Mouse (Mus musculus) effector memory CD4-positive, alpha-beta T cell, adult 7 months (primary cell): Measurements from ENCODE around the gene Gtf2h4. TPM values are rescaled to one million over a fixed set of nuclear protein-coding genes. Genes with fewer than 3 reads are reported as not detected.

Source experiments
- polyA plus RNA-seq: library from polyadenylated mRNA; unstranded; fragments of 100-300 nt; shearing (Covaris generic); gene quantifications from one replicate; pipeline ENCODE4 v1.2.1, GENCODE M21; 2017

Gene Gtf2h4
- 18.6 TPM for polyA plus RNA-seq

GRCm38 (mm10) chr17:35673416-35674035 is at the start of gene Gtf2h4:
Gtf2h4 (minus strand) TSS chr17:35673739.

GRCm38 (mm10) chr17:35704621-35705464 is 31.3 kb upstream of the Gtf2h4 start, which contains the start of gene Ddr1:
Ddr1 (minus strand) TSS chr17:35704621.

GRCm38 (mm10) chr17:35667334-35668065 is 6.0 kb downstream of the Gtf2h4 start, which contains the start of gene Vars2:
Vars2 (minus strand) TSS chr17:35667592.

GRCm38 (mm10) chr17:35643609-35644236 is 29.8 kb downstream of the Gtf2h4 start, which contains the start of gene Mucl3:
Mucl3 (minus strand) TSS chr17:35643695.

GRCm38 (mm10) chr17:35626537-35626936 is 47.0 kb downstream of the Gtf2h4 start, which contains the start of gene Gm9573:
Gm9573 (minus strand) TSS chr17:35626637.

Other genes starting within 250 kb of the Gtf2h4 start
- gene H2-Q6, start 248.9 kb downstream of the Gtf2h4 start, polyA plus RNA-seq: 1,228 TPM
- 3,053 TPM for gene H2-Q7, start 234.6 kb downstream of the Gtf2h4 start, polyA plus RNA-seq
- gene H2-Q10, start 203.7 kb downstream of the Gtf2h4 start, polyA plus RNA-seq: 189 TPM
- gene Pou5f1, start 167.7 kb downstream of the Gtf2h4 start, polyA plus RNA-seq: not detected
- gene Tcf19, start 156.9 kb downstream of the Gtf2h4 start, polyA plus RNA-seq: 15.7 TPM
- 15.3 TPM for gene Cchcr1, start 156.6 kb downstream of the Gtf2h4 start, polyA plus RNA-seq
- gene Psors1c2, start 140.5 kb downstream of the Gtf2h4 start, polyA plus RNA-seq: not detected
- 1.5 TPM for gene Cdsn, start 121.6 kb downstream of the Gtf2h4 start, polyA plus RNA-seq
- not detected for gene 2300002M23Rik, start 106.3 kb downstream of the Gtf2h4 start, polyA plus RNA-seq
- gene Sfta2, start 72.2 kb downstream of the Gtf2h4 start, polyA plus RNA-seq: not detected
- gene Gm9573, start 47.1 kb downstream of the Gtf2h4 start, polyA plus RNA-seq: not detected
- gene Mucl3, start 30.0 kb downstream of the Gtf2h4 start, polyA plus RNA-seq: 0.48 TPM
- gene Vars2, start 6.1 kb downstream of the Gtf2h4 start, polyA plus RNA-seq: 11.9 TPM
- 10.4 TPM for gene Ddr1, start 30.9 kb upstream of the Gtf2h4 start, polyA plus RNA-seq
- 50.6 TPM for gene Ier3, start 147.9 kb upstream of the Gtf2h4 start, polyA plus RNA-seq
- gene Flot1, start 149.5 kb upstream of the Gtf2h4 start, polyA plus RNA-seq: 65.4 TPM
- gene Tubb5, start 164.6 kb upstream of the Gtf2h4 start, polyA plus RNA-seq: 65.8 TPM
- gene Mdc1, start 167.8 kb upstream of the Gtf2h4 start, polyA plus RNA-seq: 9.3 TPM
- gene Nrm, start 187.6 kb upstream of the Gtf2h4 start, polyA plus RNA-seq: 33.0 TPM
- gene Ppp1r18, start 191.9 kb upstream of the Gtf2h4 start, polyA plus RNA-seq: 388 TPM
- gene Dhx16, start 206.1 kb upstream of the Gtf2h4 start, polyA plus RNA-seq: 63.9 TPM
- 37.3 TPM for gene 2310061I04Rik, start 223.7 kb upstream of the Gtf2h4 start, polyA plus RNA-seq
- 6.7 TPM for gene Atat1, start 236.3 kb upstream of the Gtf2h4 start, polyA plus RNA-seq
- 96.6 TPM for gene Mrps18b, start 242.7 kb upstream of the Gtf2h4 start, polyA plus RNA-seq
- gene Ppp1r10, start 242.7 kb upstream of the Gtf2h4 start, polyA plus RNA-seq: 52.3 TPM